Mouse (Mus musculus): Measurements from ENCODE around the gene Fut1.

The Fut1 gene

DNA sequence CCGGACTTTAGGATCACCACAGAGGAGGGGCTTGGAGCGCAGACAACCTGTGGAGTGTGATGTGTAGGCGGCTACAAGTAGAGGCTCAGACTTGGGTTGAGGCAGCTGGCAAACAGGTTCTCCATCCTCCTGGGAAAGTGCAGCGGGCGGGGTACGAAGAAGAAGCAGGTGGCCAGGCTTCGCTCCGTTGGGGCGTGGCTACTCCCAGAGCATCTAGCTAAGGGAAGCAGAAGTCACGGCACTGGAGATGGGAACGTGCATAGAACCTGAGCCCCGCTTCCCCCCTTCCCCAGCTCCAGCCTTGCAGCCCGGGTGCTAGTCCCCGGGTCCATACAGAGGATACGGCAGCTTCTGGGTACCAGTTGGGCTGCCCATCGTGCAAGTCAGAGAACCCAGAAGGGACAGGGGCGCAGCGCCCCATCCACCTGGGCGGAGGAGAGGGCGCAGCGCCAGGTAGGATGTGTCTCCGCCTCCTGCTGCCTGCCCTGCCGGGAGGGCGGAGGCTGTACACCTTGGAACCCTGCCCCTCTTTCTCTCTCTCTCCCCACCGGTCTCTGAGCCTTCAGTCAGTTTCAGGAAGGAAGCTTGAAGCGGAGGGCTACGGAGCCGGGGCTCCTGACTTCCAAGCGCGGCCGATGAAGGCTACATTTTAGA is at the start of gene Fut1:
TSS of gene Fut1 (plus strand) at position 248 of the 654 bp plus-strand sequence.
- no peak for DNase-seq (ENCODE audit: low read depth)

DNA sequence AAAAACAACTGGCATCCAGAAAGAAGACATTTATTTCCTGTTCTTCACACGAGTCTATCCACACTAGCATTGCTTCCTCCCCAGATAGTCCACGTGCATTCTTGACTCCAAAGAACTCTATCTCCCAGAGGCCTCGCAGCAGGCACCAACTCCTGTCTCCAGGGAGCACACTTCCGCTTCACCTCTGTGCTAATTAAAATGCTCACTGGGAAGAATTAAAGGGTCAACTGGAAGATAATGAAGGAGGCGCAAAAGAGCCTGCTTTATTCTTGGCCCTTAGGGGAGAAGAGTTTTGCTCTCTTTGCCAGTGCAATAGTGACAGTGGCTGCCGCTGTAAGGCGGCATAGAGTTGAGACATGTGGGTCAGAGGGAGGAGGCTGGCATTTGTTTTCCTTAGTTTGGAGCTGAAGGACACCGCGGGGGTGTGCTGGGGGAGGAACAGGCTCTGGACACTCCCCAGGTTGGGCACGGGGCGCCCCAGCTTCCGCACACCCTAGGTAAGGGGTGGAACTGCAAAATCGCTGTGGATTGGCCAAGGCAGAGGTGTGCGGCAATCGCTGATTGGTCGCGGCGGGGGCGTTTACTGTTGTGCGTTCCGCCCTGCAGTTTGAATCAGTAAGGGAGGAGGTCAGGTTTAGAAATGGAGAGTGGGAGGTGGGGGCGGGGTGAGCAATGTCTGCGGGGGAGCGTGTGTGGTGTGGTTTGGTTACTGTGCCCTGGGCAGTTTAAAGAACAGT is 49.1 kb upstream of the Fut1 start:
- DNase-seq (ENCODE audit: low read depth), result peak; percentile 91

DNA sequence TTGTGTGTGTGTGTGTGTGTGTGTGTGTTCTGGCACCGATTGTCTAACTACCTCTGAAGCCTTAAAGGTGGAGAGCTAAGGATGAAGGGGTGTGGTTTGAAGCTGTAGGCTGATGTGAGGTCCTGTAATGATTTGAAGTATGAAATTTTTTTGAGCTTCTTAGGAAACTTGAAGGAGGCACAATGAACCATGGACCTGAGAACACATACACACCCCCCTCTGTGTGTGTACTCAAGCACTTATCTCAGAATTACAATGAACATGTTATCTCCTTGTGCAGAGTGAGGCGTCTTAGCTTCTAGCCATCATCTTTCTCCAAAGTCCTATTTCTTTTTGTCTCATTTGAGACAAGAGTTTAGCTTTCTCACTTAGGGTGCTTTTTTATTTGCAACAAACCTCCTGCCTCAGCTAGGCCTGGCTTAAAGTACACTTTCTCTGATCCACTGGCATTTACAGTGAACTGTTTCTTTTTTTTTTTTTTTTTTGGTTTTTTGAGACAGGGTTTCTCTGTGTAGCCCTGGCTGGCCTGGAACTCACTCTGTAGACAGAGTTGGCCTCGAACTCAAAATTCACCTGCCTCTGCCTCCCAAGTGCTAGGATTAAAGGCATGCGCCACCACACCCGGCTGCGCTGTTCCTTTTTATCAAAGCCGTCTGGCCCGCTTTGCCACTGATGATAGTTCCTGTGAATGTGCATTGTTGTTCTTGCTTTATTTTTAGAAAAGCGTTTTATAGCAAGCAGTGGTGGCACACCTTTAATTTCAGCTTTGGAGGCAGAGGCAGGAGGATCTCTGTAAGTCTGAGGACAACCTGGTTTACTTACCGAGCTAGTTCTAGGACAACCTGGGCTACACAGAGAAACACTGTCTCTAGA is 48.3 kb upstream of the Fut1 start:
- no peak for DNase-seq (ENCODE audit: low read depth)

DNA sequence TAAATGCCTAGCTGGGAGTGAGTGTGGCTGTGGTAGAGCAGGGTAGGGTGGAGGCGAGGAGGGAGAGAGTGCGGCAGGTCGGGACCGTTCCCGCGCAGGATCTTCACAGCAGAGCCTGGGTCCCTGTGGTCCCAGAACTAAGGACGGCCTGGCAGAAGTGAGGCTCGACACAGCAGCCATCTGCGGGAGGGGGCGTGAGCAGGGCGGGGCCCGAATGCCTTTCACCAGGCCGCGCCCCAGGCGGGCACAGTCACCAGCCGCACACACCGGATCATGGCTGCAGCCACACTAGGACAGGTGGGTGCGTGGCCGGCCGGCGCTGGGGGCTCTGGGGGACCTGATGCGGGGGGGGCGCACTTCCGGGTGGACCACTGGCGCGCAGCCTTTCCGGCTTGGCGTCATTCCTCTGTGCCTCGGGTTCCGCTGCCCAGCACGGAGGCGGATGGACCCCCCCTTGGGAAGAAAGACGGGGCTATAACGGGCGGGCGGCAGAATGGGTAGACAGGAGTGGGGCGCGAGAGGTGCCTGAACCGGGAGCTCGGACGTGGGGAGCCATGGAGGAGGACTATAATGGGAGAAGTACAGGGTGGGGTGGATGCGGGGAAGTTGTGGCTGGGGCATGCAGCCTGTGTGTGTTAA is 46.9 kb upstream of the Fut1 start, which contains the start of gene Bcat2:
TSS of gene Bcat2 (plus strand) at position 51 of the 639 bp plus-strand sequence.
- DNase-seq (ENCODE audit: low read depth), result peak; percentile 81

DNA sequence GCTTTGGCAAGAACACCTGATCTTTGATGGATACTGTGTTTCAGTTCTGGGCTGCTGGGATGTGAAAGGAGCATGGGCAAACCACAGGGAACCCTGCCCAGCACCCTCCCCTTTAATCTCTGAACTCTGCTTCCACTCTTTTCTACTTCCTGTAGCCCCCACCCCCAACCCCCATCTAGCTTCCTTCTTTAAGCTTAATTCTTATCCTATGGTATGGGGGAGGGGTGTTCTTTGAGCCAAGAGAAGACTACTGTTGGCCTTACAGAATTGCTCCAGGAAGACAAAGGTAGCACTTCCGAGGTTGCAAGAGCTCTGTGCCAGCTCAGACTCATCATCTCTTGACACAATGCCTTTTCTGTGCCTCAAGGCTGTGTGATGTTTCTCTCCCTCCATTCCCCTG is 45.1 kb upstream of the Fut1 start:
- no peak for DNase-seq (ENCODE audit: low read depth)

DNA sequence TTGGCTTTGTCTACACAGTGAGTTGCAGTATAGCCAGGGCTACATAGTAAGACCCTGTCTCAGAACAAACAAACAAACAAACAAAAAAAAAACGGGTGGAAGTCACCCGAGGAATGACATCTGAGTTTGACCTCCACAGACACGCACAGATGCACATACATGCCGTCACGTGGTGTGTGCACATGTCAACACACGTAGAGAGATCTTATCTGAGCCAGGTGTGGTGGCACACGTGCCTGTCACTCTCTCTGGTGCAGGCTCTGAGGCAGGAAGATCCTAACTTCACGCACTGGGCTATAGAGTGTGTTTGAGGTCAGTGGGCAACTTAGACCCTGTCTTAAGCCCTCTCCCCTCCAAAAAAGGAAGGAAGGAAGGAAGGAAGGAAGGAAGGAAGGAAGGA is 43.1 kb upstream of the Fut1 start:
- DNase-seq (ENCODE audit: low read depth), result no peak

DNA sequence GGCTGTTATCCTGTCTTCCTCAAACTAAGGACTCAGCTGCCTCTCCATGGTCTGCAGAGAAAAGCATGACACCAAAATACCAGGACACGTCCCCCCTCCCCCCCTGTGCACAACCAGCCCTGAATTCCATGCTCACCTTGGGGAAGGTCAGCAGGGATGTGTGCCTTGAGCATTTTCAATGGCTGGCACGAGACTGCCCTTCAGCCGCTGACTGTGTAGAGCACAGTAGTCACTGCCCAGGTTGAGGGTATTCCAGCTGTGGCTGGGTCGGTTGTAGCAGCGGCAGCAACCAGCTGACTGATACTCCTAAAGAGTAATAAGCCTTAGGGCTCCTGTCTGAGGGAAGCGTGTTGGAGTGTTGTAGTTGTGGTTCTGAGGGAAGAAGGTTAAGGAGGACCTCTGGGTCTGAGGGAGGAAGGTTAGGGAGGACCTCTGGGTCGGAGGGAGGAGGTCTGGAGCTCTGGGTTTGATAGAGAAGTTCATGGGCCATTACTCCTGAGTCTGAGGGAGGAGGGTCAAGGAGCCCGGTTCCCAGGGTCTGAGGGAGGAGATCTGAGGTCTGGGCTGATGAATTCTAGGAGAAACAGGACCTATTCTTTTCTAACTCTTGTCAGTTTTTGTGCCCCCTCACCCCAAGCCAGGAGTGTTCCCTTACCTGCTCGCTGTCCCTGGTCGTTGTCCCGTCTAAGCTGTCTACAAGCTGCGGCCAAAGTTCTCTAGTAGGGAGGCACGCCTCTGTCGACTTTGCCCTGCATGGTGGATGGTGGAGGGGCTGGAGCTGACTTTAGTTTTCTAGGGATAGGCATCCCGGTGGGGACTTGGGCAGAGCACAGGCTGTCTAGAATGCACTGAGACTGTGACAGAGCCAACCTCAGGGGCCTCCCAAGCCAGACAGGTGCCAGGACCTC is 42.4 kb upstream of the Fut1 start:
- no peak for DNase-seq (ENCODE audit: low read depth)

DNA sequence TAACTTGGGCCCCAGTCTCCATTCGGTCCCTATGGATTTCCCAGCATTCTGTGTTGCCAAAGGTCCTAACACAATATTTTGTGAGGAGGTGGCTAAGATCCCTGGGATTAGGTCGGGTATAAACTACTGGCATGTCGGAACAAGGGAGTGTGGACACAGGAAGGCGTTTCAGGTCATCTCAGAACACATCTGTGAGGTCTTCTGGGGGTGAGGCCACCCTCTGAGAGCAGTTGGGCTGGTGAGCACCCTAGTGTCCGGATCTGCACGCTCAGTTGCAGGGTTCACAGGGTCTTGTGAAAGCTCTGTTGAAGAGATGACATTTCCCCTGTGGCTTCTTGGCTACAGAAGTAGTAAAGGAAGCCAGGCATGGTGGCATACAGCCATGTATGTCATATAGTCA is 31.2 kb upstream of the Fut1 start:
- DNase-seq (ENCODE audit: low read depth), result no peak

DNA sequence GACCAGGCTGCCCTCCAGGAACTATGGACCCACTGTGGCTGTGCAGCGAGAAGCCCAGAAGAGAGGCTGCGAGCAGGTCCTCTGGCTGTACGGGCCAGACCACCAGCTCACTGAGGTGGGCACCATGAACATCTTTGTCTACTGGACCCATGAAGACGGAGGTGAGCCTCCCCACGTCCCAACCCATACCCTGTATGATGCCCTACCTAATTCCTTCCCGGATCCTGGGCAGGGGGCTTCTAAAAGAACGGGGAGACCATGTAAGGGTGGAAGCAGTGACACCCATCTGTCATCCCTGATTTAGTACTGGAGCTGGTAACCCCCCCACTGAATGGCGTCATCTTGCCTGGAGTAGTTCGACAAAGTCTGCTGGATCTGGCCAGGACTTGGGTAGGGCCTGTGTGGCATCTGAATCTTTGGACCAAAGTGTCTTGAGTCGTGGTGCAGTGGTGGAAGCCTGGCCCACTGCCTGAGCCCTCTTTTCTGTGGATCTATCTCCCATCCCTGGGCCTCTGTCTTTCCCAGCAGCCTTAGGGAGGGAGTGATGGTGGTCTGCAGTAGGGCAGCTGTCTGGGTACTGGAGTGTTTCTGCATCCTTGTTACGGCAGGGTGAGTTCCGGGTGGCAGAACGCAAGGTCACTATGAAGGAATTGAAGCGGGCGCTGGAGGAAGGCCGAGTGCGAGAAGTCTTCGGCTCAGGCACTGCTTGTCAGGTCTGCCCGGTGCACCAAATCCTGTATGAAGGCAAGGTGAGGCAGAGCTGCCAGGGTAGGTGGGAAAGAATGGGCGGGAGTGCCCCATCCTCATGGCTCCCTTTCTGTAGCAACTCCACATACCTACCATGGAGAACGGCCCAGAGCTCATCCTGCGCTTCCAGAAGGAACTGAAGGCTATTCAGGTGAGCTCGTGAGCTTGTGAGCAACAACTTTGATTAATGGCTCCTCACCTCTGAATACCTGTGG is 29.2 kb upstream of the Fut1 start:
- DNase-seq (ENCODE audit: low read depth), result no peak

DNA sequence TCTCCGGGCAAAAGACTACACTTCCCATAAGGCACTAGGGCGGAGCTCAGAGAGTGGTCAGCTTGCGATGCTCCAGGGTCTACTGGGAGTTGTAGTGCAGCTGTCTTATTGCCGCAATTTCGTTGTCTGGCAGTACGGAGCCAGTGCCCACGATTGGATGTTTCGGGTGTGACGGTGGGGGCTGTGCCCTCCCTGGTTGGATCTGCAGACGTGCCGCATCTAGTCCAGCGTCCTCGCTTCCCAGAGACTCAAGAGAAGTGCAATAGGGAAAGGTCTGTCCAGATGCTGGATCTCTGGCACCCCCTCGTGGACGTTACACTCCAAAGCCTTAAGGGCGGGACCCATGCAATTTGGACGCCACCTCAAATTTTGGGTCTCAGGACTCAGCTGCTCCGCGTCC is 27.9 kb upstream of the Fut1 start:
- DNase-seq (ENCODE audit: low read depth), result peak; percentile 98

DNA sequence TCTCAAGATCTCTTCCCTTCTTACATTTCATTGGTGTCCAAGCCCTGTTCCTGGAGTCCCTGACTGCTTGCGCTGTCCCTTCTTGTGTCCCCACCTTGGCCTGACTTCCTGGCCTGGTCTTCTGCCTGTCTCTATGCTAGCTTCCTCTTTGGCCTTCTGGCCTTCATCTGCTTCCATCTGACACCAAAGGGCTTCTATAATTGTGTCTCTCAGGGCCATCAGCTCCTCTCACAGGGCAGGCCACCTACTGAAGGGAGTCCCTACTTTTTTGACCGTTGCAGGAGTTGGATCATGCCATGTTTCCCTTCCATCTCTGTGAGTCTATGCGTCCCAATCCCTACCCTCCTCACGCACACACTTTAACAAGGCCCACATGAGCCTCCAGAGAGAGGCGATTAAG is 27.2 kb upstream of the Fut1 start:
- no peak for DNase-seq (ENCODE audit: low read depth)

DNA sequence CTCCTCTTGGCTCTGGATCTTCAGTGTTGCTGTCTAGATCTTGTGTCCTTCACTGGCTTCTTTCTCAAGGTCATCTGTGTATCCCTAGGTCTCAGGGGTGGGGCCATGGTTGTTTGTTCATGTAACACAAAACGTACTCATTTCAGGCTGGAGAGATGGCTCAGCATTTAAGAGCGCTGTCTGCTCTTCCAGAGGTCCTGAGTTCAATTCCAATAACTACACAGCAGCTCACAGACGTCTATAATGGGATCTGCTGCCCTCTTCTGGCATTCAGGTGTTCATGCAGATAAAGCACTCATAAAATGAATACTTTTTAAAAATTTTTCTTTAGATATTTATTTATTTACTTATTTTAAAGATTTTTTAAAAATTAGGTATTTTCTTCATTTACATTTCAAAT is 26.2 kb upstream of the Fut1 start:
- DNase-seq (ENCODE audit: low read depth), result peak; percentile 50

DNA sequence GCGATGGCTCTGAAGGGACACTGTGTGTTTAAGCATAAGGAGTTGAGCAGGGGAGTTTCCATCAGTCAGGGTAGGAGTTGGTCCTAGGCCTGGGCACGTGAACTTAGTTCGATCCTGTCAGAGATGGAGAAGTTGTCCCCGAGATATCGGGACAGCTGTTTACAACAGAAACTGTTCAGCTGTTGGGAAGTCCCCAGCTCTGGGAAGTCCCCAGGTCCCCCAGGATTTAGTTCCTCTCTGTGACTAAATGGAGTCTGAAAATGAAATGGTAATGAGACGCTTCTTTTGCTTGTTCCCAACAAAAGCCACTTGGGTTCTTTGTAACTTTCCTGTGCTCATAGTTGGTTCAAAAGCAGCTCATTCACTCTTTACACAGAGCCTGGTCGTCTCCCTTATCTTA is 25.2 kb upstream of the Fut1 start:
- DNase-seq (ENCODE audit: low read depth), result no peak

DNA sequence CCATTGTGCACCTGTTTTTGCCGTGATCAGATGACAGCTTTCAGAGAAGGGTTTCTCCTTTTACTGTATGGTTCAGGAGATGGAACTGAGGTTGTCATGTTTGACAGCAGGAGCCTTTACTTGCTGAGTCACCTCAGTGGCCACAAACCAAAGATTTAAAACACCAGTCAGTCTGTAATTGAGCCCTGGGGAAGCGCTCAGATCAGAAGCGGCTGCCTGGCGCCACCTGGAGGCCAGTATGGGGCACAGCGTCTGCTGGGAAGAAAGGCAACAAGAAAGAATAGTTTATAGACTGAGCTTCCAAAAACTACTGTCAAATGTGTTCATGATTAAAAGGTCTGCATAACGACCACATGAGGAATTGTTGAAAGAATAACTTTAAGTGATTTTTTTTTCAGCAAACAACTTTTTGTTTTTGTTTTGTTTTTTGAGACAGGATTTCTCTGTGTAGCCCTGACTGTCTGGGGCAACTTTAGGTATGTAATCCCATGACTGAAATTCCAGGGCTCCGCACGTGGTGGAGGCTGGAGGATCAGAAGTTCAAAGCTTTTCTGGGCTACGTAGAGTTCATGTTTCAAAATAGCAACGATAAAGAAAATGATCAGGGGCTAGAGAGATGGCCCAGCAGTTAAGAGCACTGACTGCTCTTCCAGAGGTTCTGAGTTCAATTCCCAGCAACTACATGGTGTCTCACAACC is 23.8 kb upstream of the Fut1 start:
- peak; percentile 95 for DNase-seq (ENCODE audit: low read depth)

DNA sequence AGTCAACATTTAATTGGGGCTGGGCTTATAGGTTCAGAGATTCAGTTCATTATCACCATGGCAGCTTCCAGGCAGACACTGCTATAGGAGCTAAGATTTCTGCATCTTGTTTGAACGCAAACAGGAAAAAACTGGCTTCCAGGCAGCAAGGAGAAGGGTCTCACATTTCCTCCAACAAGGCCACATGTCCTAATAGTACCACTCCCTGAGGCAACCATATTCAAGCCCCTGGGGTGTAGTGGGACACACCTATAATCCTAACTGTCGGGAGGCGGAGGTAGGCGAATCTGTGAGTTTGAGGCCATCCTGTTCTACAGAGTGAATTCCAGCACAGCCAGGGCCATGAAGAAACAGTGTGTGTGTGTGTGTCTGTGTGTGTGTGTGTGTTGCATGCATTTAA is 21.9 kb upstream of the Fut1 start:
- DNase-seq (ENCODE audit: low read depth), result no peak

DNA sequence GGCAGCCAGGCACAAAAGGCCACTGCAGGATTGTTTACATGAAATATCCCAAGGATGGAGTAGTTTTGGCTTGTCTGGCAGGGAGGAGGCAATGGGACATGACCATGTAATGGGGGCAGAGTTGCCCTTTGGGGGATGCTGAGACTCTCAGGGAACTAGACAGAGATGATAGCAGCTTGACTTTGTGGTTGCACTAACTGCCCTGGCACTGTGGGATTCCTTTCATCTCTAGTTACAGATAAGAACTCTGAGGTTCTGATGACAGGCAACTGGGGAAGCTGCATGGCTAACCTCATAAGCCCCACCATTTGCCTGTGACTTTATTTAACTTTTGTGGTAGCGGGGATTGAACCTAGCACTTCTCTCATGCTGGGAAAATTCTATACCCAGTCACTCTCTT is 21.0 kb upstream of the Fut1 start:
- no peak for DNase-seq (ENCODE audit: low read depth)

DNA sequence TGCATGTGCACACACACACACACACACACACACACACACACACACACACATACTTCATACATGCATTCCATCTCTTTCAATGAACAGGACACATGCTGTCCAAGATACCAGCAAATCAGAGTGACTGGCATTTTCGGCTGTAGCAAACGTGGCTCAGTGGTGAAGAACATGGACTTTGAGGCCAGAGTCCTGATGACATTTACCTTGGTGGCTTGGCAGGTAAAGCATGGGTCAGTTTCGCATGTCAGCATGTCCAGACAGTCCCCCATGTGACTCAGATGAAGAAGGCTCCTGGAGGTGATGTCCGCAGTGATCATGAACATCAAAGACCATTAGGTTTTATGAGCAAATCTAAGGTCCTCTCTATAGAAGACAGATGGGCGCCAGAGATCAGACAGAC is 20.1 kb upstream of the Fut1 start:
- no peak for DNase-seq (ENCODE audit: low read depth)

DNA sequence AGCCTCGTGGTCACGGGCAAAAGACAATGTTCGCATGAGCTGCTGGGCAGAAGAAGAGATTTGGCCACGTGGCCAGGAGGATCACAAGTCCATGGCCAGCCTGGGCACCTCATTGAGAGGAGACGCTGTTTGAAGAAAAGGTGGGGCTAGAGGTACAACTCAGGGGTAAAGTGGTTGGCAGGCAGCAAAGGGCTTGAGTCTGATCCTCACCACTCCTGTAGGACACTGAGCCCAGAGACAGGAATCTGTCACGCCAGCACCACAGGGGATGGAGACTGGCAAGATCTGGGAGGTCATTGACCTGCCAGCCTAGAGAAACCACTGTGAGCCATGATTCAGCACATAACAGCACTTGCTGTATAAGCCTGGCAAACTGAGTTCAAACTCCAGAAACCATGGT is 19.6 kb upstream of the Fut1 start:
- DNase-seq (ENCODE audit: low read depth), result no peak

Data from NIH3T3 (cell line).